Mouse (Mus musculus): ENCODE measurements around the gene Alad.

Alad gene

GRCm38 (mm10) chr4:62517538-62518415, 1.9 kb downstream of the Alad start:
- DNase-seq (ENCODE audit: low read depth), result no peak

GRCm38 (mm10) chr4:62517046-62517445, 2.7 kb downstream of the Alad start:
- no peak for DNase-seq (ENCODE audit: low read depth)

- no peak for DNase-seq (ENCODE audit: low read depth)
Measured at GRCm38 (mm10) chr4:62516579-62516978, 3.1 kb downstream of the Alad start.

GRCm38 (mm10) chr4:62516079-62516478, 3.6 kb downstream of the Alad start:
- no peak for DNase-seq (ENCODE audit: low read depth)

- DNase-seq (ENCODE audit: low read depth), result no peak
Measured at GRCm38 (mm10) chr4:62515490-62515889, 4.2 kb downstream of the Alad start.

GRCm38 (mm10) chr4:62514995-62515394, 4.7 kb downstream of the Alad start:
- no peak for DNase-seq (ENCODE audit: low read depth)

- no peak for DNase-seq (ENCODE audit: low read depth)
Measured at GRCm38 (mm10) chr4:62513998-62514506, 5.7 kb downstream of the Alad start.

- DNase-seq (ENCODE audit: low read depth), result no peak
Measured at GRCm38 (mm10) chr4:62509946-62510345, 9.8 kb downstream of the Alad start.

- no peak for DNase-seq (ENCODE audit: low read depth)
Measured at GRCm38 (mm10) chr4:62508839-62509238, 10.9 kb downstream of the Alad start.

GRCm38 (mm10) chr4:62506798-62507197, 12.9 kb downstream of the Alad start:
- peak; percentile 69 for DNase-seq (ENCODE audit: low read depth)

GRCm38 (mm10) chr4:62505991-62506390, 13.7 kb downstream of the Alad start:
- no peak for DNase-seq (ENCODE audit: low read depth)

- DNase-seq (ENCODE audit: low read depth), result no peak
Measured at GRCm38 (mm10) chr4:62503374-62503970, 16.2 kb downstream of the Alad start, which contains the start of gene Hdhd3. Gene Hdhd3, minus strand, starts transcription at chr4:62503467.

GRCm38 (mm10) chr4:62502969-62503368, 16.7 kb downstream of the Alad start:
- DNase-seq (ENCODE audit: low read depth), result peak; percentile 48

- peak; percentile 72 for DNase-seq (ENCODE audit: low read depth)
Measured at GRCm38 (mm10) chr4:62501964-62502732, 17.6 kb downstream of the Alad start.

GRCm38 (mm10) chr4:62501534-62501933, 18.2 kb downstream of the Alad start:
- DNase-seq (ENCODE audit: low read depth), result no peak

- DNase-seq (ENCODE audit: low read depth), result no peak
Measured at GRCm38 (mm10) chr4:62500799-62501198, 18.9 kb downstream of the Alad start.

- no peak for DNase-seq (ENCODE audit: low read depth)
Measured at GRCm38 (mm10) chr4:62496815-62497214, 22.9 kb downstream of the Alad start.

- no peak for DNase-seq (ENCODE audit: low read depth)
Measured at GRCm38 (mm10) chr4:62495946-62496345, 23.8 kb downstream of the Alad start.

- no peak for DNase-seq (ENCODE audit: low read depth)
Measured at GRCm38 (mm10) chr4:62494230-62494629, 25.5 kb downstream of the Alad start.

- no peak for DNase-seq (ENCODE audit: low read depth)
Measured at GRCm38 (mm10) chr4:62492682-62493081, 27.0 kb downstream of the Alad start.

GRCm38 (mm10) chr4:62487914-62488313, 31.8 kb downstream of the Alad start:
- no peak for DNase-seq (ENCODE audit: low read depth)

- no peak for DNase-seq (ENCODE audit: low read depth)
Measured at GRCm38 (mm10) chr4:62487172-62487571, 32.5 kb downstream of the Alad start.

Data from naive thymus-derived CD4-positive, alpha-beta T cell, adult 2 months (primary cell).